Mouse (Mus musculus) thymus, adult 2 months (tissue): ENCODE data around the gene Nppc.

ENCODE experiments used
- CTCF ChIP-seq: fragments of 200-500 bp; IDR thresholded peaks from 2 replicates; pipeline ENCODE4 v1.5.1; 2012; ENCODE audit warnings: mild to moderate bottlenecking, control low read depth, low read length, moderate library complexity, borderline replicate concordance; ENCODE audit not compliant: control insufficient read depth, poor library complexity, insufficient read depth; ENCODE audit errors: extremely low read depth
- POLR2A ChIP-seq: fragments of 200-500 bp; IDR thresholded peaks from 2 replicates; pipeline ENCODE4 v1.6.1; 2012; ENCODE audit warnings: mild to moderate bottlenecking, low read length, control low read depth, moderate library complexity; ENCODE audit not compliant: control insufficient read depth, poor library complexity, insufficient read depth; ENCODE audit errors: extremely low read depth

DNA sequence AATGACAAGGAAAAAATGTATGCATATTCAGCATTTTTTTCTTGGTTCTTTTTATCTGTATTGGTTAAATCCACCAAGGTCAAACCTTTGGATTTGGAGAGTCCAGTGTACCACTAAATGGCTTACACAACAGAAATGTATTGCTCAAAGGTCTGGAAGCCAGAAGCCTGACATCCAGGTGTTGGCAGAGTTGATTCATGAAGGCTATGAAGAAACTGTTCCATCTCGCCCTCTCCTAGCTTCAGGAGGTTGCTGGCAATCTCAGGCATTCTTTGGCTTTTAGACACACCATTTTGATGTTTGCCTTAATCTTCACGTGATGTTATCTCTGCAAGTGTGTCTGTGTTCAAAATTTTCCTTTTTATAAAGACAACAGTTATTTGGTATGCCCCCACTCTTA is 41.7 kb upstream of the Nppc start:
- TF ChIP-seq CTCF: no peak
- no peak for TF ChIP-seq POLR2A
